In genomic region chr13:94882711-94883145, GRCm38 (mm10) we compare ENCODE assay signal across 9 mouse cellular contexts. TPM values are rescaled to one million over a fixed set of nuclear protein-coding genes. Genes with fewer than 3 reads are reported as not detected.
DNase-seq lines count a peak whose midpoint lies in the region; ATAC-seq and TF ChIP-seq lines count a peak whose summit lies in the region.
"Had no signal": no experiment of that assay in that cellular context is flagged by ENCODE, and none has a peak within 500 bp of the region (broad histone marks: within the 10 kb centered on the region; RNA-seq: fewer than 3 reads in every experiment).

No protein-coding gene starts in this region.

- H3K9me3 ChIP-seq in liver, embryonic 12.5 days (replicated peaks): no peaks in the 10 kb centered on the region

- peaks cover 36% of the 10 kb centered on the region for H3K27me3 ChIP-seq in spleen, adult 2 months (ENCODE audit: control insufficient read depth, insufficient read depth, low read length)
- peaks cover 85% of the 10 kb centered on the region for H3K27me3 ChIP-seq in liver, embryonic 12.5 days (replicated peaks)

- 2% methylated on average over 37 of the region's 37 CpGs for WGBS in spleen, adult 2 months
- WGBS in liver, embryonic 12.5 days (ENCODE audit: insufficient replicate concordance): under 1% methylated on average over 36 of the region's 37 CpGs

- no peak overlapping the region for H3K9ac ChIP-seq in liver, embryonic 12.5 days

- peak overlapping the region; percentile 33; the same call in 1 of the 2 replicates for H3K4me3 ChIP-seq in spleen, adult 2 months (ENCODE audit: extremely low read depth, insufficient read depth, insufficient read length)
- H3K4me3 ChIP-seq in liver, embryonic 12.5 days: peak overlapping the region; percentile 41

- intact Hi-C loops in left cerebral cortex, postnatal 4 days (cut with DNase I): loop anchor here (5.0 kb wide), 1 partner anchor 175 kb away; no protein-coding TSS in a partner anchor

- DNase-seq in cerebellum, postnatal 10 days: no peak
- DNase-seq in spleen, adult 2 months (ENCODE audit: low read depth in 1 of 2, low spot score in 2 of 2): no peak
- no peak for DNase-seq in spleen, postnatal 36 days (ENCODE audit: low spot score in 2 of 2)
- no peak for DNase-seq in left cerebral cortex, postnatal 4 days
- no peak for DNase-seq in ovary, adult 18-20 months (ENCODE audit: low spot score)
- no peak for DNase-seq in left cerebral cortex, adult 11 months (ENCODE audit: low spot score)

- TF ChIP-seq POLR2A in spleen, adult 2 months (IDR thresholded peaks at IDR 0.05; ENCODE audit: low read depth, low read length): no peak

- peaks cover 15% of the 10 kb centered on the region for H3K4me1 ChIP-seq in spleen, adult 2 months (ENCODE audit: control insufficient read depth, insufficient read depth, insufficient read length)
- H3K4me1 ChIP-seq in liver, embryonic 12.5 days: peaks cover 21% of the 10 kb centered on the region

- TF ChIP-seq CTCF in spleen, adult 2 months (IDR thresholded peaks at IDR 0.05; ENCODE audit: extremely low read depth, insufficient read depth, insufficient read length, insufficient replicate concordance): no peak

- H3K27ac ChIP-seq in spleen, adult 2 months (ENCODE audit: insufficient read depth, low read length): no peak overlapping the region
- H3K27ac ChIP-seq in liver, embryonic 12.5 days: no peak overlapping the region

- no peaks in the 10 kb centered on the region for H3K36me3 ChIP-seq in spleen, adult 2 months (ENCODE audit: control insufficient read depth, insufficient read depth, low read length)
- no peaks in the 10 kb centered on the region for H3K36me3 ChIP-seq in liver, embryonic 12.5 days

- H3K4me2 ChIP-seq in liver, embryonic 12.5 days: peak overlapping the region; percentile 69

- ATAC-seq in cerebellum, adult (ENCODE audit: insufficient number of reproducible peaks, low FRiP score, low TSS enrichment): 0 out of 2 replicates have a peak, but pooled peaks have one; percentile 20
- no peak for ATAC-seq in liver, embryonic 12.5 days

RNA-seq across cellular contexts. Expression of gene Otp, which starts 7.3 kb away (rescaled TPM):
- polyA plus RNA-seq in spleen, adult 2 months (2012; rRNA removed): not detected in 2 replicates
- polyA plus RNA-seq in liver, embryonic 12.5 days (2016; fragmentation: Nextera tagmentation; extraction: Ambion mirVana): not detected in 2 replicates
- total RNA-seq in left cerebral cortex, postnatal 4 days (2021): 1 to 10 TPM in 1 of 2 experiments, under 1 TPM in 1; 0.14 to 1.4 TPM
- polyA plus RNA-seq: large intestine, adult 2 months had no signal
